Mouse (Mus musculus) heart, adult 2 months (tissue): ENCODE results near the gene Tacc2.

Experiments used
- CTCF ChIP-seq: fragments of 200-600 bp; IDR thresholded peaks from 2 replicates; pipeline ENCODE4 v1.8.1; 2022; ENCODE audit warnings: antibody characterized with exemption, mild to moderate bottlenecking, moderate library complexity
- POLR2A ChIP-seq: fragments of 200-500 bp; IDR thresholded peaks from 2 replicates; pipeline ENCODE4 v1.6.1; 2011; ENCODE audit warnings: mild to moderate bottlenecking, low read depth, low read length, control low read depth; ENCODE audit not compliant: insufficient read depth

- no peak for TF ChIP-seq CTCF
- TF ChIP-seq POLR2A, result no peak
These were observed 1.4 kb downstream of the Tacc2 start for GRCm38 (mm10) chr7:130578607-130579006.
